Mouse (Mus musculus) small intestine, adult 2 months (tissue): ENCODE results near the gene Golim4.

Source experiments
- CTCF ChIP-seq: fragments of 200-500 bp; IDR thresholded peaks from 2 replicates; pipeline ENCODE4 v1.5.1; 2012; ENCODE audit warnings: low read depth, mild to moderate bottlenecking, control low read depth, inconsistent platforms, low read length, moderate library complexity, mixed read lengths; ENCODE audit not compliant: insufficient replicate concordance, insufficient read length; ENCODE audit errors: extremely low read depth
- POLR2A ChIP-seq: fragments of 200-500 bp; IDR thresholded peaks from 2 replicates; pipeline ENCODE4 v1.6.1; 2012; ENCODE audit warnings: low read depth, mild to moderate bottlenecking, control low read depth, inconsistent platforms, low read length, moderate library complexity

- no peak for TF ChIP-seq POLR2A
- no peak for TF ChIP-seq CTCF
Measured at GRCm38 (mm10) chr3:75948541-75949095, 8.1 kb downstream of the Golim4 start.
